Mouse (Mus musculus): ENCODE data around the gene Cpt1a. TPM values are rescaled to one million over a fixed set of nuclear protein-coding genes. Genes with fewer than 3 reads are reported as not detected.

Cpt1a gene
- total and polyA plus RNA-seq, 3 experiments = 4.1 to 22.3 (median 15.0) TPM

DNA sequence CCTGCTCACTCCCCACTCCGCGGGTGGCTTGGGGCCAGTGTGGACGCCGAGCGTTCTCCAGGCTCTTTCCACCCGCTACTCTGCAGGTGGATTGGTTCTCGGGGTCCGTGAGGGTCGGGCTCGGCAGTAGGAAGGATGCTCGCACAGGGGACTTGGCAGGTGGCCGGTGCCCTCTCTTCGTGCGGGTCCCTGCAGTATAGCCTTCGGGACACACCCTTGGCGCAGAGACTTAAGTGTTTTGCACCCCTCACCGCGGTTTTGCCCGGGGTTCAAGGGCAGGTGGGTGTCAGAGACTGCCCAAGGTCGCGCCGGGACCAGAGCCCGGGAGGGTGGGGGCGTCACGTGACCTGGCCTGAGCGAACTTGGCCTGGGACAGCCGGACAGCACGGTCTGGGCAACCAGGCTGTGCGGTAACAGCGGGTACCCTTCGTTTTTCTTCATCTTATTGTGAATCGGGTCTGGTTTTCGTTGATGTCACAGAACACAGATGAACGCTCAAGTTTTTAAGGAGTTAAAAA, 1.7 kb downstream of the Cpt1a start:
- Histone ChIP-seq H3K4me3 (ENCODE audit: low read depth, low read length) (peak overlapping the region; percentile 82), H3K36me3 (replicated peaks) (peaks cover 6% of the 10 kb centered on the region), H3K27me3 (ENCODE audit: insufficient read depth, low read length) (peaks cover 2% of the 10 kb centered on the region; the same call in 1 of the 2 replicates), H3K9me3 (replicated peaks) (no peaks in the 10 kb centered on the region), H3K4me1 (ENCODE audit: insufficient read depth, low read depth, low read length) (peaks cover 83% of the 10 kb centered on the region)
- ATAC-seq (ENCODE audit: extremely low read depth, insufficient number of reproducible peaks, low FRiP score, poor library complexity, severe bottlenecking) (no peak), DNase-seq (ENCODE audit: low spot score) (peak; percentile 34)
- TF ChIP-seq GATA1 (IDR thresholded peaks at IDR 0.05; ENCODE audit: borderline replicate concordance, low read length) (no peak), CTCF (IDR thresholded peaks at IDR 0.05; ENCODE audit: low read depth, low read length) (no peak), TAL1 (conservative IDR thresholded peaks at IDR 0.05; ENCODE audit: low read depth, low read length) (no peak), GATA2 (IDR thresholded peaks at IDR 0.05; ENCODE audit: borderline replicate concordance, low read depth, low read length) (no peak), POLR2AphosphoS5 (IDR thresholded peaks at IDR 0.05; ENCODE audit: insufficient replicate concordance, low read depth, low read length) (no peak)

DNA sequence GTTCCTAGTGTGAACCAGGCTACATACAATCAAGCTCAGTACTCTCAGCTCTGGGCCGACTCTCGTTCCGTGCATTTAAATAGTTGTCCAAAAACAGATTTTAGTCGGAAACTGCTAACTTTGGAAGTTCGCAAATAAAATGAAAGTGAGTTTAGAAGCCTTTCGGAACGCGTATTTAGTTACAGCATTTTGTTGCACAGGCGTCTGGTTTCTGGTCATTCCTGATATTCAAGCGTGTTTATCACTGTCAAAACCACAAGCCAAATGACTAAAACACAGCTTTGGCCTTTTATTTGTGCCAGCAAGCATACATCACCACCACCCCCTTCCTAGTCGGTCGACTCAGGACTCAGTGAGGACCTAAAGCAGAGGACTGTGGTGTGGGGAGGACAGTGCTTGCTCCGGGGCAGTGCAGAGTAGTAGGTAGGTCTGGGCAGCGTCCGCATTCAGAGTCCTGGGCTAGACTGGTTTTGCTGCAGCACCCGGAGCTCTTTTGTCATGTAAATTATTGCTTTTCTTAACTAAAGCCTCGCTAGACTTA, 2.2 kb downstream of the Cpt1a start:
- ATAC-seq (ENCODE audit: extremely low read depth, insufficient number of reproducible peaks, low FRiP score, poor library complexity, severe bottlenecking) = no peak
- DNase-seq (ENCODE audit: low spot score) = no peak
- Histone ChIP-seq H3K4me1 (ENCODE audit: insufficient read depth, low read depth, low read length) (peaks cover 84% of the 10 kb centered on the region), H3K9me3 (replicated peaks) (no peaks in the 10 kb centered on the region), H3K27me3 (ENCODE audit: insufficient read depth, low read length) (peaks cover 2% of the 10 kb centered on the region; the same call in 1 of the 2 replicates), H3K4me3 (ENCODE audit: low read depth, low read length) (peak overlapping the region; percentile 82), H3K36me3 (replicated peaks) (peaks cover 8% of the 10 kb centered on the region)
- TF ChIP-seq TAL1 (conservative IDR thresholded peaks at IDR 0.05; ENCODE audit: low read depth, low read length) (no peak), GATA1 (IDR thresholded peaks at IDR 0.05; ENCODE audit: borderline replicate concordance, low read length) (no peak)

DNA sequence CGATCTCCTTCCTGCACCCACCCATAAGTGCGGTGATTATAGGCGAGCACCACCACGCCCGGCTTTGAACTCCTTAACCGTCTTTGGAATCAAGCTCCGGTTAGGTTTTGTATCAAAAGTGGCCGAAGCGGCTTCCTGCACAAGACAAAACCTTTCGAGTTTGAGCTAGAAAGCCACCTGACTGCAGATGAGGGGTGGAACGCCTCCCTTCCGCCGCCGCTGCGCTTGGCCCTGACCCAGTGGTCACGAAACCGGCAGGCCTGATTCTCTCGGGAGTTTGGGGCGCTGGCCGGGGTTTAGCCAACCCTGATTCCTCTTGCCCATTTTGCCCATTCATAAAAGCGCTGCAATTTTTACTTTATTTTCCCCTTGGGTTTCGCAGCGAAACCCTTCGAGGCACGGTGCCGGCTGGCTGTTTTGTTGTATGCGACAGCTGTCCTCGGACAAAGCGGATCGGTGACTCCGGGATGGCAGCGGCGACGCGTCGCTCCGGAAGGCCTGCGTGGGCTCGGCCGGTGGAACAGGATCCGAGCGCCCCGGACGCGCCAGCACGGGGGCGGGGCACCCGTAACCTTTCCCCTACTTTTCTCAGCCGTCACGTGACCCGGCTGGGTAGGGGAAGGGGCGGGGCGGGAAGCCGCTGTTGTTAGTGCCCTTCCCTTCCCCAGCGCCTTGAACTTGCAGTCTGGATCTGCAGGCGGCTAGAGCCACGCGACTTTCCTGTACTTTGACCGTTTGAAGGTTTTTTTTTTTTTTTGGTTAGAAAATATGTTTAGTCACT, 3.0 kb downstream of the Cpt1a start:
- H3K36me3 ChIP-seq (replicated peaks) = peaks cover 15% of the 10 kb centered on the region
- TF ChIP-seq TAL1 (conservative IDR thresholded peaks at IDR 0.05; ENCODE audit: low read depth, low read length) = no peak
- TF ChIP-seq GATA1 (IDR thresholded peaks at IDR 0.05; ENCODE audit: borderline replicate concordance, low read length) = no peak
- no peak for TF ChIP-seq GATA2 (IDR thresholded peaks at IDR 0.05; ENCODE audit: borderline replicate concordance, low read depth, low read length)
- no peak for TF ChIP-seq CTCF (IDR thresholded peaks at IDR 0.05; ENCODE audit: low read depth, low read length)
- no peak for TF ChIP-seq POLR2AphosphoS5 (IDR thresholded peaks at IDR 0.05; ENCODE audit: insufficient replicate concordance, low read depth, low read length)
- H3K4me1 ChIP-seq (ENCODE audit: insufficient read depth, low read depth, low read length) = peaks cover 82% of the 10 kb centered on the region
- peak; percentile 31 for ATAC-seq (ENCODE audit: extremely low read depth, insufficient number of reproducible peaks, low FRiP score, poor library complexity, severe bottlenecking)
- DNase-seq (ENCODE audit: low spot score) = peak; percentile 83
- no peaks in the 10 kb centered on the region for H3K9me3 ChIP-seq (replicated peaks)
- H3K27me3 ChIP-seq (ENCODE audit: insufficient read depth, low read length) = no peaks in the 10 kb centered on the region
- H3K4me3 ChIP-seq (ENCODE audit: low read depth, low read length) = peak overlapping the region; percentile 82

DNA sequence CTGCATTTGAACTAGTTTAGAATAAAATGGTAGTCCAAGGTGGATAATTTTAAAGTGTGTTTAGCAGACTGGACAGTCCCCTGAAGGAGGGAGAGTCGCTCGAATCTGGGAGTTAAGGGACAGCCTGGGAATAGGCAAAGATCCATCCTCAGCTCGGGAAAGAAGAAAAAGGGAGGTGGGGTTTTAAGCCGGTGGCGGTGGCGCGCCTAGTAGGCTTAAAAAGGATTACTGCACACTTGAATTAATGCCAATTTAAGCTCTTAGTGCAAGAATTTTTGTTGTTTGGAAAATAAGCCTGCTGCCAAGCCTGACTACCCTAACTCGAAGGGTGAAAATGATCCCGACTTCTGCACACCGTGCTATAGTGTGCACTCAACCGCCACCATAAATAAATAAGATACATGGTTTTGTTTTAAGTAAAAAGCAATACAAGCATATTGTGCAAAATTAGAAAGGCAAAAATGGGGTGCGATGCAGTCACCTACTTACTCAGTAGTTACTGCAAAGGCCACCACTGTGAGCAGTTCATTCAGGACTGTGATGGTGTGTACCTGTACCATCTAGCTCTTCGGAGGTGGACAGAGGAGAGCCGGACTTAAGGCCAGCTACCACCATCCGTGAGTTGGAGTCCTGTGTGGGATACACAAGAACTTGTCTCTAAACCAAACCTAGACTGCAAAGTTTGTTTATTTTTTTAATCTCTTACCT, 3.8 kb downstream of the Cpt1a start:
- no peaks in the 10 kb centered on the region for H3K27me3 ChIP-seq (ENCODE audit: insufficient read depth, low read length)
- H3K4me3 ChIP-seq (ENCODE audit: low read depth, low read length) = peak overlapping the region; percentile 82
- DNase-seq (ENCODE audit: low spot score) = no peak
- ATAC-seq (ENCODE audit: extremely low read depth, insufficient number of reproducible peaks, low FRiP score, poor library complexity, severe bottlenecking) = no peak
- no peak for TF ChIP-seq POLR2AphosphoS5 (IDR thresholded peaks at IDR 0.05; ENCODE audit: insufficient replicate concordance, low read depth, low read length)
- TF ChIP-seq CTCF (IDR thresholded peaks at IDR 0.05; ENCODE audit: low read depth, low read length) = no peak
- no peak for TF ChIP-seq TAL1 (conservative IDR thresholded peaks at IDR 0.05; ENCODE audit: low read depth, low read length)
- no peak for TF ChIP-seq GATA1 (IDR thresholded peaks at IDR 0.05; ENCODE audit: borderline replicate concordance, low read length)
- TF ChIP-seq GATA2 (IDR thresholded peaks at IDR 0.05; ENCODE audit: borderline replicate concordance, low read depth, low read length) = no peak
- peaks cover 79% of the 10 kb centered on the region for H3K4me1 ChIP-seq (ENCODE audit: insufficient read depth, low read depth, low read length)
- H3K9me3 ChIP-seq (replicated peaks) = no peaks in the 10 kb centered on the region
- H3K36me3 ChIP-seq (replicated peaks) = peaks cover 15% of the 10 kb centered on the region

DNA sequence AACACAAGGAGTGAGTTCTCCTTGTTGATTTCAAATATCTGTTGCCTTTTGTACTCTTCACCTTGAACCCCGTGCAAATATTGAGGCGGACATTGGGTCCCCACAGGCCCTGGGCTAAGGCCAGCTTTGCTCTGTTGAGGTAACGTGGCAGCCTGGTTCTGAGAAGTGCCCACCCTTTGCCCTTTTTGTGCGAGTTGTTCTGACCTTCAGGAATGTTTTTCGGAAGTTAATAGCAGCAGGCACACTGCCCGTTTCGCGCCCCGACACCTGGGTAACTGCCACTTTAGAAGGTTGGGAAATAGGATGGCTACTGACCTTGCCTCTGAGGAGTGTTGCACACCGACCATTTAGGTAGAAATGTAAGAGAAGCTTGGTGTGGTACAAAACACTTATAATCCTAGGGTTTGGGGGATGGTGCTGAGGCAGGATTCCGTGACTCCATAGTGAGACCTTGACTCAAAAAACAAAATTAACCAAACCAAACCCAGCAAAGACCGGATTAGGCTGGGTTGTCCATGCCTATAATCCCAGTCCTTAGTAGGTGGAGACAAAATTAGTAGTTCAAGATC, 4.4 kb downstream of the Cpt1a start:
- ATAC-seq (ENCODE audit: extremely low read depth, insufficient number of reproducible peaks, low FRiP score, poor library complexity, severe bottlenecking) (no peak), DNase-seq (ENCODE audit: low spot score) (no peak)
- Histone ChIP-seq H3K4me1 (ENCODE audit: insufficient read depth, low read depth, low read length) (peaks cover 72% of the 10 kb centered on the region), H3K4me3 (ENCODE audit: low read depth, low read length) (no peak overlapping the region), H3K9me3 (replicated peaks) (no peaks in the 10 kb centered on the region), H3K36me3 (replicated peaks) (peaks cover 15% of the 10 kb centered on the region), H3K27me3 (ENCODE audit: insufficient read depth, low read length) (no peaks in the 10 kb centered on the region)
- TF ChIP-seq POLR2AphosphoS5 (IDR thresholded peaks at IDR 0.05; ENCODE audit: insufficient replicate concordance, low read depth, low read length) (no peak), CTCF (IDR thresholded peaks at IDR 0.05; ENCODE audit: low read depth, low read length) (no peak), TAL1 (conservative IDR thresholded peaks at IDR 0.05; ENCODE audit: low read depth, low read length) (no peak), GATA1 (IDR thresholded peaks at IDR 0.05; ENCODE audit: borderline replicate concordance, low read length) (no peak), GATA2 (IDR thresholded peaks at IDR 0.05; ENCODE audit: borderline replicate concordance, low read depth, low read length) (no peak)

DNA sequence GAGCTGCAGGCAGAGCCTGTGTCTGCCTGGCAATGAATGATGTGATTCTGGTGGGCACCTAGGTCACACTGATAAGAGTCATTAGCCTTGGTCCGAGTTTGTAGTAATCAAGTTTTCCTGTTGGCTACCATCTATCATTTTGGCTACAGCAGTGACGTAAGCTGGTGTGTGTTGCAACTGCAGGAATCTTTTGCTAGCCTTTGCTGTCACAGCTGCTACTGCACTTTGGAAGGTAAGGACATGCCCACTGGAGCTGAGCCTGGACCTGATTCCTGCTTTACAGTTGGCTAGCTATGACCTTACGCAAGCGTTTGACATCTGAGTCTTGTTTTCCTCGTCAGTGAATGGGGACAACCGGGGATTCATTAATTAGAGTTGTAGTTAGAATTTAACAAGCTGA, 11.1 kb downstream of the Cpt1a start:
- H3K9me3 ChIP-seq (replicated peaks) = no peaks in the 10 kb centered on the region
- H3K27me3 ChIP-seq (ENCODE audit: insufficient read depth, low read length) = no peaks in the 10 kb centered on the region
- peaks cover 61% of the 10 kb centered on the region for H3K4me1 ChIP-seq (ENCODE audit: insufficient read depth, low read depth, low read length)
- TF ChIP-seq TAL1 (conservative IDR thresholded peaks at IDR 0.05; ENCODE audit: low read depth, low read length) (0 out of 2 replicates have a peak, but pooled peaks have one; percentile 12), POLR2AphosphoS5 (IDR thresholded peaks at IDR 0.05; ENCODE audit: insufficient replicate concordance, low read depth, low read length) (no peak)
- H3K4me3 ChIP-seq (ENCODE audit: low read depth, low read length) = no peak overlapping the region
- DNase-seq (ENCODE audit: low spot score) = no peak
- ATAC-seq (ENCODE audit: extremely low read depth, insufficient number of reproducible peaks, low FRiP score, poor library complexity, severe bottlenecking) = no peak
- H3K36me3 ChIP-seq (replicated peaks) = peaks cover 32% of the 10 kb centered on the region
